Mouse (Mus musculus) heart, postnatal 36 days (tissue): ENCODE data around the gene Nras. TPM values are rescaled to one million over a fixed set of nuclear protein-coding genes. Genes with fewer than 3 reads are reported as not detected.

ENCODE experiments used
- DNase-seq, 2 experiments: peaks; one replicate each; pipeline ENCODE4 v3.0.0; 2021 to 2022
- intact Hi-C: fragments of 180-260 bp; cut with DNase I; formaldehyde crosslinking; loops from one replicate; pipeline ENCODE4 v1.15.1; 2025
- total RNA-seq, 2 experiments: library from RNA; stranded (reverse); gene quantifications; 2 replicates each; pipeline ENCODE4 v1.2.3; 2021

Gene Nras
- 10 to 100 TPM; 49.1 to 51.7 TPM for total RNA-seq

- intact Hi-C loops, result loop anchor here (1.0 to 5.0 kb wide), 4 partner anchors 36 to 111 kb away; partner anchors contain the start of genes Csde1 and Sike1
- DNase-seq, result peak; percentile 95 to 96
Measured at GRCm38 (mm10) chr3:103058207-103059157, at the start of gene Nras. TSS of gene Nras (plus strand) at chr3:103058285.

- intact Hi-C loops, result no loop called here
- DNase-seq, result no peak
Measured at GRCm38 (mm10) chr3:103017350-103017749, 40.7 kb upstream of the Nras start.

- DNase-seq, result no peak
- intact Hi-C loops, result no loop called here
Measured at GRCm38 (mm10) chr3:103019462-103019861, 38.6 kb upstream of the Nras start.

DNA sequence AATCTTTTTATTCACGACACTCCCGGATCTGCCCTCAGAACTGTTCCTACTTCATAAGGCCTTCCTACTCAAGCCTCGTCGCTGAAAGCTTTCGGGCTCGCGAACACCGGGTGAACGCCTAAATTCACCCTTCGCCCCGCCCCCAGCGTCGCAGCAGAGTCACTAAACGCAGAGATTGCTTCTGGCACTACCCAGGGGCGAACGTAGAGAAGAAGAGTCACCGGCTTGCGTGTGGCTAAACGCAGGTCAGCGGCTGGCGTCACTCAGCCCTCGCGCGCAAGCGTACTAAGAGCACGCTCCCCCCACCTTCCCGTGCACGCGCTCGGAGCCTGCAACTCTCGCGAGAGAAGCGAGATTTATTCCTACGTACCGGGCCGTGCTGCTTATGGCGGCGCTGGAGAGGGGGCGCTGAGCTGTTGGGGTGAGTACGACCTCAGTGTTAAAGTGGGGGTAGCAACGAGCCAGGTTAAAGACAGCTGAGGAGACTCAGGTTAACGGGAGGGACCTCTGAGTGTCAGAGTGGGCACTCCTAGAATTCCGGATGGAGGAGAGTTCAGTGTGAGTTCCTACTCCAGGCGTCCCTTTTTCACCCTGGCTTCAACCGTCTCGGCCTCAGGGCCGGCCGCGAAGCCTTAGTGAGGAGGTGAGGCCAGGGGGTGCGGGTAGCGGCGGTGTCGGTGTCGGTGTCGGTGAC is 37.7 kb upstream of the Nras start, which contains the start of gene Csde1:
Gene Csde1, plus strand, starts transcription at position 178 of the 694 bp plus-strand sequence.
- intact Hi-C loops, result loop anchor here (1.0 to 5.0 kb wide), 2 partner anchors 23 to 37 kb away; partner anchors contain the start of gene Nras
- DNase-seq, result peak; percentile 93 to 97

- intact Hi-C loops, result loop anchor here (1.0 to 5.0 kb wide), 2 partner anchors 24 to 36 kb away; partner anchors contain the start of gene Nras
- peak; percentile 83 to 90 for DNase-seq
Measured at GRCm38 (mm10) chr3:103020943-103021638, 37.0 kb upstream of the Nras start.

- intact Hi-C loops, result no loop called here
Measured at GRCm38 (mm10) chr3:103026174-103026573, 31.9 kb upstream of the Nras start.

GRCm38 (mm10) chr3:103040285-103040684 is 17.8 kb upstream of the Nras start:
- intact Hi-C loops, result no loop called here
- no peak for DNase-seq

More at GRCm38 (mm10) chr3:103026174-103026573, 31.9 kb upstream of the Nras start:
- DNase-seq, result no peak

DNA sequence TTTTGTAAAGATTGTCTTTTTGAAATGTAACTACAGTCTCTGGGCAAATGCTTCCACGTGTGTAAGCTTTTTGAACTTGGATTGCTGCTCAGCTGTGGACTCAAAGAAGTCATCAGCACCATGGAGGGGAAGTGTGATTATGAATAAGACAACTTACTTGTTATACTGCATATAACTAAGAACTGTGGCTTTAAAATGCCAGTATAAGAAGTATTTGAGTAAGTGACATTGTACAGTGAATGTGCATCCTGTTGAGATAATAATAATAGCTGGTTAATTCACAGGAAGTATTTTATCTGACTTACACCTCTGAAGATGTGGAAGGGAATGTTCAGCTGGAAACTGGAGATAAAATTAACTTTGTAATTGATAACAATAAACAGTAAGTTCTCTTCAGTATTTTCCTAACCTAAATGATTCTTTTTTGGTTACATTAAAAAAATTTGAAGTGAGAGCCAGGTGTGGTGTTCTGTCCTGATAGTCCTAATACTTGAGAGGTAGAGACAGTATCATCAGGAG is 17.2 kb upstream of the Nras start:
- intact Hi-C loops, result no loop called here
- DNase-seq, result no peak

DNA sequence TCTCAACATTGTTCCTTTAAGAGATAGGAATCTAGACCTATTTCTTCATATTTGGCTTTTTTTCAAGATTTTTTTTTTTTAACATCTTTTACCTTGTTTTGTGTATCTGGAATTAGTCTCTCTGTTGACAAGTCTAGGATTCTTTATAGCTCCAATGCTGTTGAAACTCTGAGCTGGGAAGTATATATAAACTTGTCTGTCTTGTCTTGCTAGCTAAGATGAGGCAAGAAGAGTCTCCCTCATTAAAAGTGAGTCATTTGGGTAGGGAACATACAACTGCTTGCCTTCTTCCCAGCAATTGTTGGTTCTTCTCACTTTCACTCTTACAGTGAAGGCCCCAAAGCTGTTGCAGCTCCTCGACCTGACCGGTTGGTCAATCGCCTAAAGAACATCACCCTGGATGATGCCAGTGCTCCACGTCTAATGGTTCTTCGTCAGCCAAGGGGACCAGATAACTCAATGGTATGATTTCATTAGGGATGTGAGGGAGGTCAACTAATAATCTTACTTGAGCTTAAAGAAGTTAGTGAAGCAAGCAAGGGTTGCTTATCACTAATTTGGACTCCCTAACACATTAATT is 2.0 kb upstream of the Nras start:
- no peak for DNase-seq
- intact Hi-C loops, result loop anchor here (5.0 kb wide), 2 partner anchors 34 to 96 kb away; partner anchors contain the start of gene Csde1

DNA sequence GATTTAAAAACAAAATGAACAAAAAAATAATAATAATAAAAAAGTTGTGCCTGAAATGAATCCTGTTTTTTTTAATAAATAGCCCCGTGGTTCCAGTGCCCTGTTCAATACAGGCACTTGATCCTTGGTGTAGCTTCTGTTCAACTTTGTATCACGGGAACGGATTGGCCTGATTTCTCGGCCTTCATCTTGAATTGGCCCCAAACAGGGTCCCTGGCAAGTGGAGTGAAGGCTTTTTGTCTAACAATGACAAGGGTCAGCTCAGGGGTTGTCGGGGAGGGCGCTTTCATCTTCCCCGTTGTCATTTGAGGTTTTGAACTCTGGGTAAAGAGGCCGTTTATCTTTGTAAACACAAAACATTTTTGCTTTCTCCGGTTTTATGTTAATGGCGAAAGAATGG is 333 bp upstream of the Nras start:
- peak in 1 of 2 experiments; percentile 22 for DNase-seq
- intact Hi-C loops, result loop anchor here (1.0 to 5.0 kb wide), 4 partner anchors 35 to 112 kb away; partner anchors contain the start of genes Csde1 and Sike1

- DNase-seq, result no peak
- intact Hi-C loops, result no loop called here
Measured at GRCm38 (mm10) chr3:103066927-103067326, 8.8 kb downstream of the Nras start.

DNA sequence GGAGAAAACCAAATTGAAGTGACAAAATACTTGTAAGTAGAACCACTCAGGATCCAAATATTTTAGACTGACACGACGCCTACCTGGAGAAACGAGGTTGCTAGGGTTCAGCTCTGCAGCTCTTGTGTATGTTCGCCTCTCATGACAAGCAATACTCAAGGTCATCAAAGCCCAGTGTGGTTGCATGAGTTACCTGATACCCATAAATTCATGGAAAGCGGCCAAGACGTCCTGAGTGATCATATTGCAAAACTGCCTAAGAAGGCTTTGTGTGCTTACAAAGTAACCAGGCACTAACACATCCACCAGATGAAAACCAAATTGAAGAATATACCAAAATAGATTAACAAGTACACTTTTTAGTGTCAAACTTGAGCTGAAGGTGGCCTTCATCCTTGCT is 10.9 kb downstream of the Nras start:
- intact Hi-C loops, result no loop called here
- DNase-seq, result no peak

DNA sequence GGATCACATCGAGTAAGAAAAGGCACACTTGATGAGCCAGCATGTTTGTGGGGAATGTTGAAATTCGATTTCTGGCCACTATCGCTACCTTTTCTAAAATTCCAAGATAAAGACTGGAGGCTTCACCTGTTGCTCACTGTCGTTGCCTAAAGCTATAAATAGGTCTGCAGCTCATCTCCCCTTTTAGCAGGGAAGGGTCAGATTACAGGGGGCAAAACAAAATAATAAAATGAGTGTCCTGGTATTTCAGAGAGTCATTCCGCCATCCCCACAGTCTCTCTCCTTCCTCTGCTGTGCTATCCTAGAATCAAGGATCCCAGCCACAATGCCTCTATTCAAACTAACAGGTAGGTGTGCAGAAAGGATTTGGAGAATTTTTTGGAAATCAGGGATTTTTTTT is 15.7 kb downstream of the Nras start, which contains the start of gene Ampd1:
Gene Ampd1, plus strand, starts transcription at position 244 of the 400 bp plus-strand sequence.
- no peak for DNase-seq
- intact Hi-C loops, result no loop called here

DNA sequence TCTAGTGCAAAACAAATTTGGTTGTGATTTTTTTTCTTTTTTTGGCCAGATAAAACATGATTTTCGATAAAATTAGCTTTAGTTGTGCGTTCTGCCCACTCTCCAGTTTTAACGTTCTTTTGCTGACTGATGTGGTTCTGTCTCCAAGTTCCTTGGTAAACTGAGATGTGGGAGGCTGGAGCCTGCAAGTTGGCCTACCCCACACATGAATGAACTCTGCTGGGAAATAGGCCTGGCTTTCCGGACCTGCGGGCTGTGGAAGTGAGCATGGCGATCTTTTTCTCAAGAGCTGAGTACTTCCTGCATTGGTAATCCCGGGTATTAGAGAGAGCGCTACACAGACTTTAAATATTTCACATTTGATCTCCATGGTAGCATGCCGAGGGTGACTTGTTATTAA is 17.8 kb downstream of the Nras start:
- DNase-seq, result no peak
- intact Hi-C loops, result no loop called here

DNA sequence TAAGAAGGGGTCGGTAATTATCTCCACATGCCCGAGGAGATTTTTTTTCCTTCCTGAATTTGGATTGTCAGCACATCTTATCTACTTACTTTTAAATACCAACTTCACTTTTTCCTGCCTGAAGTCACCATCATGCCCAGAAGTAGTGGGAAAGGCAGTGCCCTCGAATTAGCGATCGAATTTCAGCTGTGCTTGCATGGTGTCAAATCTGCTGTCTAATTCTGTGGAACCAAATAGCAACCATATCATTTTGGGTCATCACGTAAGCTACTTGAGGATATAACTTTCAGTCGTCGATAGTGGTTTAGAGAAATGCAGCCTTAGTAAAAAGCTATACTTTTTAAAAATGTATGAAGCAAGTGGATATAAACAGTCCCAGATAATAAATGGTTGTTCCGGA is 18.4 kb downstream of the Nras start:
- DNase-seq, result no peak
- intact Hi-C loops, result no loop called here

GRCm38 (mm10) chr3:103079301-103079700 is 21.2 kb downstream of the Nras start:
- no peak for DNase-seq
- intact Hi-C loops, result no loop called here

GRCm38 (mm10) chr3:103081051-103081450 is 23.0 kb downstream of the Nras start:
- intact Hi-C loops, result no loop called here
- no peak for DNase-seq

DNA sequence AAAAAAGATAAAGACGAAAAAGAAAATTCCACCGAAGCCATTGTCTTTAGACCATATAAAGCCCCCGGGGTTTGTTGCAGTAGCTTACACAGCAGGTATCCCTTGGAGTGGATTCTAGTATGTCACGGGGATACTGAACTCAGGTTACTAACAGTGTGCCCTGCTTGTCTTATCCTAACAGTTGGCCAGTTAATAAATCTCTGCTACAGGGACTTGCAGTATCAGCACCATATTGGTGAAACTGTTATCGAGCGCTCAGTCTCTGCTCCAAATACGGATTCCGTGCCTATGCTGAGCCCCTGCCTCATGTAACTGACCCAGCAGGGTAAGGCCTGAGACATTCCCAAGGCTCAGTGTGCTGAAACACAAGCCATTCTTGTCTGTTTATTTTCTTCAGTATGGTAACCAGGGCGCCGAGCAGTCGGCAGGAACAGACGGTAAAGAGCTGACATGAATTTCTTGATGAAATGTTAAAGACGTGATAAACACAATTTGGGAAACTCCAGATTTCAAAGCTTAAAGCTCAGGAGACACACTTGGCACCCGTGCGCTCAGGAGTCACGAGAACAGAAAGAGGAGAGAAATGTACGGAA is 23.9 kb downstream of the Nras start:
- intact Hi-C loops, result no loop called here
- no peak for DNase-seq

DNA sequence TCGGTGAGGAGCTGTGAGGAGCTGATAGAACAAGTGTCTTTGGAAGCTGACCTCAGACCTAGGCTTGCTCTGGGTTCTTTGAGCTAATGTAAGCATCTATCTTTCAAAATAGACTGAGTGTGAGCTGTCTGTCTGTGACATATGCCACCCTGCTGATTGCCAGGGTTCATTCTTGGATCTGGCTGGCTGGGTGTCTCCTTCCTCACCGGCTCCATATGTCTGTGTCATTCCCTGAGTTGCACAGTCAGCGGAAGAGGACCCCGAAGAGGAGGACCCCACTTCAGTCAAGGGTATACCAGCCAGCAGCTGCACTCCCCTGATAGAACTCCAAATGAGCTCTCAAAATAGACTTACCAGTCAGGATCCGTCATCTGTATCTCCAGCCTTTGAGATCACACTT is 24.7 kb downstream of the Nras start:
- DNase-seq, result no peak

More for the DNA sequence above, 24.7 kb downstream of the Nras start:
- intact Hi-C loops, result no loop called here
